Mouse (Mus musculus) CH12.LX (cell line): ENCODE measurements around the gene Bmp4.

ENCODE experiments used
- CTCF ChIP-seq, 2 experiments: IDR thresholded peaks in 1 of 2; conservative IDR thresholded peaks in 1 of 2; 2 replicates each; pipeline ENCODE4 v1.5.1; 2011 to 2012; ENCODE audit warnings: low read depth in 2 of 2, low read length in 2 of 2, improper control_type of control experiment in 1 of 2, inconsistent platforms in 1 of 2, mild to moderate bottlenecking in 1 of 2, moderate library complexity in 1 of 2
- ELF1 ChIP-seq: IDR thresholded peaks from 2 replicates; pipeline ENCODE4 v1.6.1; 2014; ENCODE audit warnings: low read depth, mild to moderate bottlenecking, inconsistent platforms, low read length, improper control_type of control experiment
- KAT2A ChIP-seq: IDR thresholded peaks from 2 replicates; pipeline ENCODE4 v1.6.1; 2012; ENCODE audit warnings: low read length, improper control_type of control experiment, inconsistent platforms; ENCODE audit not compliant: insufficient replicate concordance
- NELFE ChIP-seq: IDR thresholded peaks from 2 replicates; pipeline ENCODE4 v1.6.1; 2011; ENCODE audit warnings: low read depth, low read length, improper control_type of control experiment
- POLR2A ChIP-seq: IDR thresholded peaks from 2 replicates; pipeline ENCODE4 v1.6.1; 2011; ENCODE audit warnings: low read depth, mild to moderate bottlenecking, improper control_type of control experiment, low read length
- ZKSCAN1 ChIP-seq: IDR thresholded peaks from 2 replicates; pipeline ENCODE4 v1.6.1; 2012; ENCODE audit warnings: low read depth, inconsistent platforms, low read length, improper control_type of control experiment, borderline replicate concordance
- ZNF384 ChIP-seq: IDR thresholded peaks from 2 replicates; pipeline ENCODE4 v1.6.1; 2012; ENCODE audit warnings: low read depth, low read length, improper control_type of control experiment, inconsistent platforms

- TF ChIP-seq POLR2A (no peak), KAT2A (no peak), ZNF384 (no peak), ZKSCAN1 (no peak), CTCF (conservative IDR thresholded peaks at IDR 0.05 in 1 of 2, IDR thresholded peaks at IDR 0.05 in 1 of 2; ENCODE audit: low read depth in 2 of 2, low read length in 2 of 2) (no peak), NELFE (no peak), ELF1 (no peak)
Measured at GRCm38 (mm10) chr14:46421823-46422222, 31.4 kb upstream of the Bmp4 start.
